Mouse (Mus musculus) gastrocnemius, postnatal 25 days (tissue): ENCODE measurements around the gene Fgfr2. TPM values are rescaled to one million over a fixed set of nuclear protein-coding genes. Genes with fewer than 3 reads are reported as not detected.

Experiments used
- DNase-seq: peaks from one replicate; pipeline ENCODE4 v3.0.0; 2022
- total RNA-seq, 2 experiments: library from RNA; stranded (reverse); gene quantifications; 1 replicate in 1 of 2; 2 replicates in 1 of 2; pipeline ENCODE4 v1.2.3; 2021

Gene Fgfr2
- total RNA-seq, 2 experiments from 2014 or later: 0.33 to 0.96 TPM

DNA sequence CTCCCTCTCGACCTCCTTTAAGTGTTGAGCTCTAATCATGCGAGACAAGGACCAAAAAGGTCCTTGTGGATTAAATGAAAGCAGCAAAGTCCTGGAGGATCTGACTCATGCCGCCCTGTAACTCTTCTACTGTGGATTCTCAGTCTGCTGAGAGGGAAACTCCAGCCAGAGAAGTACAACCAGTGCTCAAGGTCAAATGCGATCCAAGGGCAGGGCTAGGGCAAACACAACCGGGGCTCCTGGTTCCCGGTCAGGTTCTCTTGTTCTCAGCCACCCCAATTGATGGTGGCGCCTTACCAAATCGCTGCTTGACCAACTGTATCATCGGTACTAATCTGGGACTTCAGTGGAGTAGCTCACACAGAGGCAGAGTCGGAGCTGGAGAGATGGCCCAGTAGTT is 322.3 kb downstream of the Fgfr2 start:
- DNase-seq: no peak

DNA sequence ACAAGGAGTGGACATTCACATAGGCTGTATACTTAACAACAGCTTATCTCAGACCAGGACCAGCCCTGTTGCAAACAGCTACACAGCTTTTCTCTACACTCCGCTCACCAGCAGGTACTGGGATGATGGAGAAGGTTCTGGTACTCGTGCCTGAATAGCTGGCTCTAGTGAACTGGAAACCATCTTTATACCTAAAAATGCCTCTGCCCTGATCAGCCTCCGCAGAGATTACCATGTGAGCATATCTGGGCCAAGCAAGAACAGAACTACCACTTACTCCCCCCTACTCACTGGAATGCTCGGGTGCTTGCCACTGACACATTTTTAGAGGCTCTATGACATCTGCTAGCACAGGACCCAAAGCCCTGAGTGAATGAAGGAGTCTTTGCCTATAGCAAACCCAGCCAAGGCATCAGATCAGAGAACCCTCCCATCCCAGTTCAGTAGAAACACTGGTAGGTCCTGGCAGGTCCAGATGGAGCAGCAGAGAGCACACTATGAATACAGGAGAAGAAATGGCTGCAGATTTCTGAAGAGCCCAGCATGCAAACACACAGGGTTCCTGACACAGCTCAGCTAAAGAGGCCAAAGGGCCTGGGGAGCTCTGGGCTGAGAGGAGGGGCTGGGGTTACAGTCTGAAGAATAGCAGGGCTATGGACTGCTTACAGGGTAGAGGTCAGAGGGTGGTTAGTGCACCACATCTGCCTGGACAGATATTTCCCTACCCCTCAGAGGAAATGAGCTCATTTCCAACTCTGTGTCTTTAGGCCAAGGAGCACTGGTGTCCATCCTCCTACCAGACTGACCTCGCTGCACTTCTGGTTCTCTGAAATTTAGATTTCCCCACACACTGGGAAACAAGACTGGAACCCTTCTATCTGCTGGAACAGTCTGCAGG is 323.8 kb downstream of the Fgfr2 start:
- DNase-seq: no peak

DNA sequence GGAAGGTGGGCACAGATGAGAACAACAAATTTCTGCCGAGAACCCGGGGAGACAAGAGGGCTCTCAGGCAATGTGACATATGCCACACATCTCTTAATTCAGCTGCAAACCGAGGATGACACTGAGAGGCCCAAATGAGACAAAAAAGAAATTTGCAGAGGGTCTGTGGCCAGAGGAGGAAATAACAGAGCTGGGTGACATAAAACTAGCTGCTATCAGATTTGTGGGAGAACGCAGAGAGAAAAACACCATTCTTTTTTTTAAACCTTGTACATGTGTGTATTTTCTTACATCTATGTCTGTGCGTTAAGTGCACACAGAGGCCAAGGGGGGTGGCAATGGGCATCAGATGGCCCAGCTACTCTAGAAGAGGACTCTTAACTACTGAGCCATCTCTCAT is 328.0 kb downstream of the Fgfr2 start:
- DNase-seq: no peak

DNA sequence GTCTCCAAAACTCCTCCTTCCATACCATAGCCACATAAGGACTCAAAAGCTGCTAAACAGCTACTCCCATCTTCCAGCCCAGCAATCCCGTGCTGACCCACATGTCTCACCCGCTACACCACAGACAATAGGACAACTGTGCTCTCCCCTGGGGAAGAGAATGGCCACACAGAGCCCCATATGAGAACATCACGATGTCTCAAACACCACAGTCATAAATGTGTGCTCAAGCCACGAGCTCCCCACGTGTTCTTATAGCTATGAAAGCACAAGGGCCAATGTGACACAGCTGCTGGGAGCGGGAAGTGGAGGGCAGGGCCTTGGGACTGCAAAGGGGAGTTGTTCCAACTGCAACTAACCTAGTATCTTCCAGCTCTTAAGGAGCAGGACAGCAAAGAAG is 329.7 kb downstream of the Fgfr2 start:
- DNase-seq: no peak

DNA sequence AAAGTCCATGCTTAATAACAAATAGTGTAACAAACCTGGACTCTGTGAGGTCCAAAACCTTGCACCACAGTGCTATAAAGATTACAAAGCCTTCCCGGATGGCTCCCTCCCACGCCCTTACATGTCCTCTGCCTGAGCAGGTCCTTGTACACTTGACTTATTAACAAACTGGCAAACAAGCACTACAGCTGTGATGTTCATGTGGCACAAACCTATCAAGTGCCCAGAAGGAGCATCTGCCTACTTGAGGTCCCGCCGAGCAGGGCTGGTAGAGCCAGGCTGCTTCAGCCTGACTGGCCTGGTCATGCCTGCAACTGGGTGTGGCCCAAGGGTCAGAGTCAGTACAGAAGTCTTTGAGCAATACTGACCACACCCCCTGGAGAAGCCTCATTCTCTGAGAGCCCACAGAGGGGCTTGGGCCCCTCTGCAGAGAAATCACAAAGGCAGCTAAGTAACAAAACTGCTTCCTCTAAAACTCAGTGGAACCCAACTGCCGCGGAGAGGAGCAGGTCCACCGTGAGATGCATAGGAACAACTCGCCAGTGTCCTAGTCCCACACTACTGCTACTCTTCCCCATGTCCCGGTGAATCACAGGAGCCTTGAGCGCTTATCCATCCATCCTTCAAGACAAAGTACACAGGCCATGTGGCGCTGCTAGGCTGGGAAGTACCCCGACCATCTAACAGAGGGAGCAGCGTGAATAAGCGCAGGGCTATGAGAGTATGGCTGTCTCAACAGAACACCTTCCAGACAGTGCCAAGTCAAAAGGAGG is 332.5 kb downstream of the Fgfr2 start:
- DNase-seq: no peak

DNA sequence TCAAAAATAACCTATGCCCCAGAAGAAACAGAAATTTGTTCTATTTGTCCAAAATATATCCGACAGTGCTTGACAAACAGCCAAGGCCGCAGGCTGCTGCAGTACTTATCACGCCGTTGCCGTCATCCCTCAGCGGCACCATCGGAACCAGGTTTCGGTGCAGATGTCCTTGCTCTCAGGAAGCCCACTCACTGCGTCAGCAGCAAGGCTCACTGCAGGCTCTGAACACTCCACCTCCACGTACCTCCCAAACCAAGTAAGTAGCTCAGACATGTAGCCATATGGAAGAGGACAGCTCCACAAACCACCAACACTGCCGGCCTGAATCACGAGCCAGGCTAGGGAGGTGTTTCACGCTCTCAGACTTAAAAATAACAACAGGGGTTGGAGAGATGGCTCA is 334.3 kb downstream of the Fgfr2 start:
- no peak for DNase-seq

DNA sequence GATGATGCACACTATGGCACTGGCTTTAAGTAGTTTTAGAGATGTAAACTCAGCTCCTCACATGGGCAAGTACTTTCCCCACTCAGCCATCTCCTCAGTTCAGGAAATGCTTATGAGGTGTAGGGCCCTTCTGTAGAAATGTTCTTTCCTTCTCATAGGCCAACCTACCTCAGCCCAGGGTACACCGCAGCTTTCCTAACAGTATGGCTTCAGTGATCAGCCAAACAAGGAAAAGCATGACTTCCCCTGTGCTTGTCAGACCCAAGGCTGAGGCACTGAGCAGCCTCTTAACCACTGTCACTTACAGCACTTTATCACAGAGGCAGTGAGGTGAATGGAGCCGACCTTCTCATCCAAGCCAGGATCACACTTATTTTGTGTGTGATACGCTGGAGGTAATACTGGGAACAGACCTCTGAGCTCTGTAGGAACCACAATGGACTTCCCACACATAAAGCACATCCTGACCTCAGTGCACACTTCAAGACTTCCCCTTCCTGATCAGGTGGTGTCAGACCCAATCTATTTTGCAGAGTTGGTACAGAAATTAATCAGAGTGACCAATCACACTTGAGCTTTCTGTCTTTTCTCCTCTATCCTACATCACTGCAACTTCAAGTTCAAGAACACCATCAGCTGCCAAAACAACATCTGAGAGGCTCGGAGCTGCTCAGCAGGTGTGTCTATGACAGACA is 335.5 kb downstream of the Fgfr2 start:
- DNase-seq: no peak

DNA sequence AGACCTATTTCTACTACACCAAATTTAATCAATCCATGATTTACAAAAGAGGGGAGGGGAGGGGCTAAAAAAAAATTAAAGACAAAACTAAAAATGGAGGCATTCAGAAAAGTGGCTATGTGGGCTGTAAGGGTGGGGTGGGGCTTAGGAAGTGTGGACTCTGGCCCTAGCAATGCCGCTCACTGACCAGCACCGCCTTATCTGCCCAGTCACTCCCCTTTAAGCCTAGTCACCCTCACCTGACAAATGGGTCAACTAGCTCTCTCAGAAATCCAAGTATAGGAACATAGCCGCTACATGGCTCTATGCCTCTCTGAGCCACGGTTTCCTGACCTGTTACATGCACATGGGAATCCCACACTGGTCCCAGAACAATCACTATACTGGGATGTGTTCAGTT is 336.1 kb downstream of the Fgfr2 start:
- DNase-seq: no peak

DNA sequence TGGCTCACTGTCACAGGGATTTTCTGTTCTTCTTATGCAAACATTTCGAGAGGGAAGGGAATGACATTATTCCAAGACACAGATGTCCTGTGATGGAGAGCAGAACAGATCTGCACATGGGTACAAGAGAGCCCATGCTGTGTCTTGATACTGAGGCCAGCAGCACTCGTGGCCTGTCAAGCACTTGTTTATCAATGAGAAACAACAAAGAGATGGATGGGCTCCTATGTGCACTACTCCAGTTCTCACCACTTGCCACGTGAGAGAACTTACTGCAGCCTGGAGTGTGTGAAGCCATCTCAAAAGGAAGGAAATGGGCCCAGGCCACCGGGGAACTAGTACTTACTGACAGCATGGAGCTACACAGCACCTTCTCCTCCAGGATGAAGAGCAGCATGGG is 336.6 kb downstream of the Fgfr2 start:
- DNase-seq: no peak

DNA sequence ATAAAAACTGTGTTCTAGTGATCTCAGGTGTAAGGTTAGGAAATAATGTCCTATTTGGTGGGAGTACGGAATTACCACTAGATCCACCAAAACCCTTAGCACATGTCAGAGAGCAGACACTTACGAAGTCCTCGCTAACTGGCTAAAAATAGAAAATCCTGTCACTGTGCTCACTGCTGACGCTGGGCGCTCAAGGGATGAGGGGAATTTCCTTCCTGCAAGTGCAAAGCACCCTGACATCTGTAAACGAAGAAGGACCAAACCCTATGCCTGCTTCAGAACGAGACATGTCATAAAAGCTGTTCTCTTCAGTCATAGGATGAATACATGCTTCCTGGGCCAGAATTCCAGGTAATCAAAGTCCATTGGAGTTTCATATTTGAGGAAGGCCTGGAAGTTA is 337.1 kb downstream of the Fgfr2 start:
- DNase-seq: no peak

DNA sequence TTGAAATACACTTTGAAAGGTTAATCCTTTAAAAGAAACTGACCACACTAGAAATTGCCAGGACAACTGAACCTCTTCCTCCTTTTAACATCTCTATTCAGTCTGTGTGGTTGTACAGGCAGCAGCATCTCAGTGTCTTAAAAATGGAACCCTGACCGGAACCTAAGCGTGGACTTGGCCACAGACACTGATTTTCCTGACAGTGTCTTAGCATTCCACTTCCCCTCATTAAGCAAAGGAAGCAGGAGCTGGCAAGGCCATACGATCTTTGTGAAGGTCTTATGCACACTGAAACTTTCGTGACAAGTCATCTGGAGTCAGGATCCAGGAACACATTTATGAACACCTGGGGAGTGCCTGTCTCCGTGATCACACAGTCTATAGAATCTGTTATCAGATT is 339.0 kb downstream of the Fgfr2 start:
- no peak for DNase-seq

DNA sequence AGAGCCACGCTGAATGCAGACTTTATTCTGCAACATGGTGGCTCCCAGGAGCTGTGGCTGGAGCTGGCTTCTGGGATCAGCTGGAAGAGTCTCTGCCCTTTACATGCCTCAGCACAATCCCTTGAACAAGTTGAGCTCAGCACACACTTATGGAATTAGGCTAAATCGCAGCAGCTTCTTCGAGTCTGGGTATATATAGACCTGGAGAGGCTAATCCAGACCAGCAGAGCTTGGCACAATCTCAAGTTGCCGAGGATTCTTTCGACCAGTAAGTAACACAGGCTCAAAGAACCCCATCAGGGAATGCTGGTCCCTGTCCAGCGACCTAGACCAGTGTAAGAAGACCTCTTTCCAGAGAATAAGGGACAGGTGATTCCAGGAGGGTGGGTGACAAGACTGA is 341.3 kb downstream of the Fgfr2 start:
- DNase-seq: no peak

DNA sequence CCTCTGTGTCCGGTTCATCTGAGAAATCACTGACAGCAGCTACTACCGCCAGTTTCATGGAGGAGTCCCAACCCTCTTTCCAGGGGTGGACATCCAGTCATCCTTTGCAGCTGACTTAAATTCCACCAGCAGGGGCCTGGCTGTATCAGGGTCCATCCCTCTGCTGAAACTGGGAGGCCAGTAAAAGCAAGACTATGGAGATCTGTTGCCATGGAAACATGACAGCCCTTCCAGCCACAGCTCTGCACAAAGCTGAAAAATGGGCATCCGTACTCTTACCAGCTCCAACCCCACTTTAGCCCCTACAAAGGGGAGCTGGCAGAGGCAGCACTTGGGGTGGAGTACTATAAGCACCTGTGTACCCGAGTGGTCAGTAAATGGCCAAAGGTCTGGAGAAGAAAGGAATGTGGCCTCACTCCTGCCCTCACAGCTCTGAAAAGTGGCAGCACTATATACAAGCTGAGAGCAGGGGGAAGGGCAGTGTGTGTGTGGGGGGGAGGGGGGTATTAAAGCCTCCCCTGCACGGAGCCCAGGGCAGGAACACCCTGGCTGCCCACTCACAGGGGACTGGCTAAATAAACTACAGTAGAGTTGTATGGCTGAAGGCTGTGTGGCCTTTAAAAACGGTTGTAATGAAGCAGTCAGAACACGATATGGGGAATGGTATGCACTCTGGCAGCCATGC is 341.9 kb downstream of the Fgfr2 start:
- no peak for DNase-seq

DNA sequence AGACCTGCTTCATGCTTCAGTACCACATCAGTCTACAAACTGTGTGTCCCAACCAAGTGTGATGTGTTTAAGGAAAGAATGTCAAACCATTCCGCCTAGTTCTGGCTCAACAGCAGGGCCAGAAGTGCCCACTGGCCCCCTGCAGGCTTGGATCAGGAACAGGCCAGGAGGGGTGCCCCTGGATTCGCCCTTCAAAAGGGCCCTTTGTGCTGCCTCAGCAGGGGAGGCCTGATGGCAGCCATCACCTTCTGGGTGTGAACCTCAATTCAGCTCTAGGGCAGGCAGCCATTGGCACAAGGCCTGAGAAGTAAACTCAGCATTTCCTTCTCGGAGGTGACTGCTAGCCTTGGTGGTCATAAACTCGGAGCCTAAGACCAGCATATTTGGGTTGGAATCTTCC is 342.5 kb downstream of the Fgfr2 start:
- DNase-seq: peak; percentile 58

DNA sequence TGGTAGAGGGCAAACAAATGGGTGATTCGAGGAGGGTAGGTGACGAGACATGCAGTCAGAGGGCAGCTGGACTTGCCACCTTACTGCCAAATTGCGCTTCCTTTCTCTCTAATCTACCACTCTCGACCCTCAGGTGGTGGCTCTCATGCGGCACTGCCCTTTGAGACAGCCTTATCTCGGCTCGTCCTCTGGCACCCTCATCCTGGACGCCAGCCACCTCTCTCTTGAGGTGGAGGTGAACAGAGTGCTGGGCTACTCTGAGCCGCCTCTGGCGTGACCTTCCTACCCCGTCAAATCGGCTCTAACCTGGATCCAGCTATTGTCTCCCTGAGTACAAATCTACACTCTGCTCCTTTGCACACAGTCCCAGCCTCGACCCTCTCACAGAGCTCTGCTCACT is 344.5 kb downstream of the Fgfr2 start:
- no peak for DNase-seq

DNA sequence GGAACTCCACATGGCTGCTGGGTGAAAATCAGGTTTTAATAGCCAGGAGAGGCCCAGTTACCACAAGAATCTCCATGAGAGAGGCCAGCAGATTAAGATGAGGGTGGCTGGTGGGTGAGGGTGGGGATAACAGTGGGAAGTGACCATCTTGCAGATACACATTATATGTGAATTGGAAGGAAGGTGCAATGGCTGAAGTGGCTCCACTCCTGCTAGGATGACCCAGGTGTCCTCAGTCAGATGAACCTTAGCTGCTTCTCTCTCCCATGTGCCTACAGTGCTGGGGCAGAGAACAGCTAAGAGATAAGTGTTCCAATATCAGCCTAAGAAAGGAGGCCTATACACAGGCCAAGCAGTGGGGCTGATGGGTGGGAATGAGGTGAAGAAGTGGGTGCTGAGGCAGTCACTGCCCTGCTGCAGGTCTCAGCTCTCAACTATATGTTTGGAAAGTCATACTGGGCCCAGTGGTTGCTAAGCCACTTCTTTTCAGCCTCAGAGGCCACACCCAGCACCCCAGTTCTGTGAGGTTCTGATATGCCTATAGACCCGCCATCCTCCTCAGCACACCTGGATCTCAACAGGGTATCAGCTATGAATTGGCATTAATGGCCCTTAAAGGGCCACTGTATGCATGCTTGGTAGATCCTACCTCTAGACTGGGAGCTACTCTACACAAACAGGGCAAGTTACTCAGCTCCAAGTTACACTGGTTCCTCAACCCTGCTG is 345.3 kb downstream of the Fgfr2 start:
- DNase-seq: no peak

DNA sequence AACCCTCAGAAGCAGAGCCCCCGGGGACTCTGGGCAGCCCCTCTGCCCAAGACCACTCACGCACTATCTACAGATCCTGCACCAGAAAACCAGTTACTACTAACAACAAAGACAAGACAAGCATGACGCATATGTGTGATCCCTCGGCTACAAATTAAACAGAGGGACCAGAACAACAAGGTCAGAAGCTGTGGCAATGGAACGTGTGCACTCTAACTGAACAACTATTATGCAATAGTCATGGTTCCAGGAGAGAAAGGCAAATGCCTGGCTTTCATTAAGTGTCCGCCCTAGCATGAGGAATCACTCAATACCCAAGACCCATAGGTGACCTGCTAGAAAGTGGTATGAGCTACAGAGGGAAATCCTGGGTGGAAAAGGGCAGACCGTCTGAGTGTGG is 346.0 kb downstream of the Fgfr2 start:
- no peak for DNase-seq

DNA sequence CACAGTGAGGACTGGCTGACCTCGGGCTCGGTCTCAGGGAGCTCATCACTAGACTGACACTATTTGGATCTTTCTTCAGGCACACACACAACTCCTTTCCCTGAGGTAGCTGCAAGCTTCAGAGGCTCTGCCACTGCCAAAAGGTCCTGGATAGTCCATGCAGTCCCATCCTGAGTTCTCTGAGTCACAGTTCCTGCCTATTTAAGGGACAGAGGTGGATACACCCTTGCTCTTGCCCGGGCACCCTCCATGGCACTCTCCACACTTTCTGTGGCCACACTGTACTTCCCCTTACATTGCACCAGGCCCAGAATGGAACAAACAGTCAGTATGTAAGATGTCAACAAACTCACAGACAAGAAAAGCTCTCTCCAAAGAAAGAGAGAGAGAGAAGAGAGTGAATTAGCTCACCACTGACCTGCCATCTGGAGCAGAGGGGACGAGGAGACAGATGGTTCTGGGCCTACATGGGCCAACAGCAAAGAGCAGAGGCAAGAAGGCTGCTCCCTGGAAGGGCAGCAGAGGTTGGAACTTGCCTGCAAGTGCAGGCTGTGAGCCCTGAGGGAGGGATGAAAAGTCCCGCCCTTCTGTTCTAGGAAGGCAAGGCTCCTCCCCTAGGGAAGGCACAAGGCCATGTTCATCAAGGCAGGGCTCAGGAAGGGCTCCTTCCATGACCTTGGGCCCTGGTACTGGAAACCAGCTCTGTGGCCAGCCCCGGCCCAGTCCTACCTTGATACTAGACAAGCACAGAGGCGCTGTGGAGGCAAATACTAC is 346.6 kb downstream of the Fgfr2 start:
- DNase-seq: peak; percentile 51

DNA sequence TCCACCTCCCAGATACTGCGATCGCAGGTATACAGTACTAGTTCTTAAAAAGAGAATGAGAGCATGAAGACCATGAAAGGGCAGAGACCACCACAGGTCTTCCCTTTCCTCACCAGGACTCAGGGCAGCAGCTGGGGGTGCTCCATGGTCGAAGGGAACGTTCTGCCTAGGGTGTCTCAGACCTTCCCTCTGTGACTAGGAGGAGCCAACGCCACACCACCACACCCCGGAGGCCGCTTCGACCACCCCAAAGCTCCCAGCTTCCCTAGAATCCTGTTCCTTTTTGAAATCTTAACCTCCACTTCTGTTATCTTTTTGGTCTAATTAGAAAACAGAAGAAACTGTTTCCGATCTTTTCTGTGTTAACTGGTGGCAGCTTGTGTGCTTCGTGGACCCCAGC is 347.2 kb downstream of the Fgfr2 start:
- no peak for DNase-seq

DNA sequence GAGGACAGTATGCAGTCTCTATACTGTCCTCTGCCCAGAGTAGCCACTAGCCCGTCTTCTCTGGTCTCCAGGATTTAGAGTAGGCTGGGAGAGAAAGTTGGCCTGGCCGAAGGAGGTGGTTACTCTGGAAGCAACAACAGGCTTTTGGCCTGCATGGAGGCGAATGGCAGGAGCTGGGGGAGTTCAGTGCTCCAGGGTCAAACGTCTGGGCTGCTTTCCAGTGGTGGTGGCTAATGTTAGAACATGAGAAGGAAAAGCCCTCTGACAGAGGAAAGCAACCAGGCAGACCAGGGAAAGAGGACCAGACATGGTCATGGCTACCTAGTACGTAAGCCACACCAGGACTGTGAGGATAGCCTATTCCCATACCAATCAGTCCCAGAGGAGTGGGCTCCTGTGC is 347.8 kb downstream of the Fgfr2 start:
- DNase-seq: peak; percentile 84
